Comparison of ENCODE assay signal across 9 mouse cellular contexts in the genomic region with DNA sequence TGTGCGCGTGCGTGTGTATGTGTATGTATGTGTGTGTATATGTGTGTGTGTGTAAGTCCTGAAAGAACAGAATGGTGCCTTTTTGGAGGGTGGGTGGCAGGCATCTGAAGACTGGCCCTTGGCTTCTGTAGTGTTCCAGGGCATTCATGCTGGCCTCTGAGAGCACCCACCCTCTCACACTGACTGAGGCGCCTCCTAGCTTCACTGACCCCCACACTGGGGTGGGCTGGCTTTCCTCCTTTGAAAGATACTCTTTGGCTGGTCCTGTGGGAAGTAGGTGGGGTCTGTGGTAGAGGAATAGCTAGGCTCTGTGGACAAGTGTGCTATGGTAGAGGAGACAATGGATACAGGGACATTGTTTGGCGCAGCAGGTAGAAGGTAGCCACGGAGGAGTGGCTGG.
A peak's percentile ranks its signal among the peaks of the same experiment; 100 is the strongest.
DNase-seq lines count a peak whose midpoint lies in the region; ATAC-seq and TF ChIP-seq lines count a peak whose summit lies in the region.
"Had no signal": no experiment of that assay in that cellular context is flagged by ENCODE, and none has a peak within 500 bp of the region (broad histone marks: within the 10 kb centered on the region; RNA-seq: fewer than 3 reads in every experiment).

No protein-coding gene starts in this region.

- TF ChIP-seq POLR2A in liver, adult 2 months (IDR thresholded peaks at IDR 0.05; ENCODE audit: extremely low read depth, insufficient read depth, low read length): no peak

- H3K9ac ChIP-seq in forebrain, embryonic 11.5 days (ENCODE audit: low read length): no peak overlapping the region; the same call in 1 of the 2 replicates
- H3K9ac ChIP-seq in liver, adult 2 months (ENCODE audit: low read depth, low read length): no peak overlapping the region
- no peak overlapping the region for H3K9ac ChIP-seq in liver, embryonic 12.5 days
- H3K9ac ChIP-seq in stomach, embryonic 14.5 days (replicated peaks; ENCODE audit: low read depth, low read length): no peak overlapping the region

- no peak for DNase-seq in forebrain, embryonic 10.5 days (ENCODE audit: extremely low spot score, low spot score)
- DNase-seq in forebrain, embryonic 11.5 days (ENCODE audit: low spot score): no peak
- DNase-seq in liver, adult 2 months (ENCODE audit: extremely low read depth, low read depth, low spot score): no peak
- no peak for DNase-seq in limb, embryonic 10.5 days (ENCODE audit: low spot score)
- DNase-seq in left cerebral cortex, adult 18-20 months (ENCODE audit: low spot score in 2 of 2): no peak
- no peak for DNase-seq in ovary, postnatal 36 days (ENCODE audit: low spot score)
- DNase-seq: spleen, adult 18-20 months had no signal

- H3K9me3 ChIP-seq in forebrain, embryonic 10.5 days: no peaks in the 10 kb centered on the region; the same call in 1 of the 2 replicates
- no peaks in the 10 kb centered on the region for H3K9me3 ChIP-seq in forebrain, embryonic 11.5 days (ENCODE audit: control insufficient read depth, low read length)
- H3K9me3 ChIP-seq in liver, embryonic 12.5 days (replicated peaks): no peaks in the 10 kb centered on the region
- no peaks in the 10 kb centered on the region for H3K9me3 ChIP-seq in limb, embryonic 10.5 days (replicated peaks)
- H3K9me3 ChIP-seq in stomach, embryonic 14.5 days (ENCODE audit: control insufficient read depth, low read depth, low read length): no peaks in the 10 kb centered on the region

- 73% methylated on average over 6 of the region's 6 CpGs for WGBS in forebrain, embryonic 10.5 days
- WGBS in forebrain, embryonic 11.5 days: 60% methylated on average over 6 of the region's 6 CpGs
- 84% methylated on average over 6 of the region's 6 CpGs for WGBS in liver, adult 2 months
- WGBS in liver, embryonic 12.5 days (ENCODE audit: insufficient replicate concordance): 73% methylated on average over 6 of the region's 6 CpGs
- 75% methylated on average over 6 of the region's 6 CpGs for WGBS in limb, embryonic 10.5 days
- WGBS in stomach, embryonic 14.5 days: 73% methylated on average over 6 of the region's 6 CpGs

- H3K4me3 ChIP-seq in forebrain, embryonic 10.5 days: peak overlapping the region; percentile 32; the same call in 1 of the 2 replicates
- H3K4me3 ChIP-seq in forebrain, embryonic 11.5 days (ENCODE audit: low read depth, low read length): no peak overlapping the region
- no peak overlapping the region for H3K4me3 ChIP-seq in liver, adult 2 months (ENCODE audit: insufficient read depth, low read depth, low read length)
- H3K4me3 ChIP-seq in liver, embryonic 12.5 days: no peak overlapping the region
- no peak overlapping the region for H3K4me3 ChIP-seq in limb, embryonic 10.5 days
- H3K4me3 ChIP-seq in stomach, embryonic 14.5 days (ENCODE audit: low read depth, low read length): no peak overlapping the region

- peaks cover 18% of the 10 kb centered on the region for H3K27me3 ChIP-seq in forebrain, embryonic 10.5 days (ENCODE audit: poor library complexity, severe bottlenecking)
- H3K27me3 ChIP-seq in forebrain, embryonic 11.5 days (ENCODE audit: control insufficient read depth, insufficient read depth, low read length): no peaks in the 10 kb centered on the region
- no peaks in the 10 kb centered on the region for H3K27me3 ChIP-seq in liver, adult 2 months (ENCODE audit: control insufficient read depth, insufficient read depth, low read length)
- H3K27me3 ChIP-seq in liver, embryonic 12.5 days (replicated peaks): peaks cover 28% of the 10 kb centered on the region
- no peaks in the 10 kb centered on the region for H3K27me3 ChIP-seq in limb, embryonic 10.5 days (ENCODE audit: low read depth, poor library complexity, severe bottlenecking)
- no peaks in the 10 kb centered on the region for H3K27me3 ChIP-seq in stomach, embryonic 14.5 days (ENCODE audit: control insufficient read depth, insufficient read depth, low read length)

- no peak overlapping the region for H3K4me2 ChIP-seq in forebrain, embryonic 11.5 days (ENCODE audit: low read depth, low read length, severe bottlenecking)
- H3K4me2 ChIP-seq in liver, embryonic 12.5 days: no peak overlapping the region
- no peak overlapping the region for H3K4me2 ChIP-seq in stomach, embryonic 14.5 days (replicated peaks; ENCODE audit: low read depth, low read length)

- TF ChIP-seq CTCF in liver, adult 2 months (IDR thresholded peaks at IDR 0.05; ENCODE audit: low read depth, low read length): no peak

- H3K79me2 ChIP-seq in liver, adult 2 months (ENCODE audit: control insufficient read depth, insufficient read depth, low read length): no peaks in the 10 kb centered on the region

- H3K4me1 ChIP-seq in forebrain, embryonic 10.5 days: peaks cover 84% of the 10 kb centered on the region
- H3K4me1 ChIP-seq in forebrain, embryonic 11.5 days (replicated peaks; ENCODE audit: control insufficient read depth, insufficient read depth, low read length): peaks cover 10% of the 10 kb centered on the region
- H3K4me1 ChIP-seq in liver, adult 2 months (ENCODE audit: control insufficient read depth, insufficient read depth, low read length): peaks cover 19% of the 10 kb centered on the region; the same call in 1 of the 2 replicates
- peaks cover 29% of the 10 kb centered on the region for H3K4me1 ChIP-seq in liver, embryonic 12.5 days
- H3K4me1 ChIP-seq in limb, embryonic 10.5 days: peaks cover 62% of the 10 kb centered on the region
- H3K4me1 ChIP-seq in stomach, embryonic 14.5 days (ENCODE audit: control insufficient read depth, insufficient read depth, low read length): peaks cover 27% of the 10 kb centered on the region

- peak overlapping the region; percentile 85 for H3K27ac ChIP-seq in forebrain, embryonic 10.5 days
- no peak overlapping the region for H3K27ac ChIP-seq in forebrain, embryonic 11.5 days (ENCODE audit: low read depth, low read length)
- H3K27ac ChIP-seq in liver, adult 2 months (replicated peaks; ENCODE audit: insufficient read depth, low read depth, low read length): peak overlapping the region; percentile 62
- H3K27ac ChIP-seq in liver, embryonic 12.5 days: no peak overlapping the region
- peak overlapping the region; percentile 84 for H3K27ac ChIP-seq in limb, embryonic 10.5 days
- H3K27ac ChIP-seq in stomach, embryonic 14.5 days (ENCODE audit: low read length): peak overlapping the region; percentile 87; the same call in 1 of the 2 replicates

- no peak for ATAC-seq in forebrain, embryonic 11.5 days (replicated peaks; ENCODE audit: low FRiP score)
- no peak for ATAC-seq in liver, embryonic 12.5 days
- no peak for ATAC-seq in stomach, embryonic 14.5 days (ENCODE audit: insufficient number of reproducible peaks, insufficient read depth, low FRiP score, low read depth)

- no peaks in the 10 kb centered on the region for H3K36me3 ChIP-seq in forebrain, embryonic 10.5 days (replicated peaks)
- H3K36me3 ChIP-seq in forebrain, embryonic 11.5 days (ENCODE audit: control insufficient read depth, insufficient read depth, low read length): no peaks in the 10 kb centered on the region
- H3K36me3 ChIP-seq in liver, adult 2 months (ENCODE audit: control insufficient read depth, insufficient read depth, low read length): no peaks in the 10 kb centered on the region
- no peaks in the 10 kb centered on the region for H3K36me3 ChIP-seq in liver, embryonic 12.5 days
- H3K36me3 ChIP-seq in limb, embryonic 10.5 days: no peaks in the 10 kb centered on the region
- H3K36me3 ChIP-seq in stomach, embryonic 14.5 days (ENCODE audit: control insufficient read depth, insufficient read depth, low read length): no peaks in the 10 kb centered on the region

Comparison
In these comparisons a context has a peak if more than half of its experiments do, and no peak if none do; other contexts are left out.
1. H3K27ac ChIP-seq: peak in forebrain, embryonic 10.5 days (single experiment), liver, adult 2 months (single experiment), limb, embryonic 10.5 days (single experiment) and stomach, embryonic 14.5 days (single experiment); none in forebrain, embryonic 11.5 days (single experiment) and liver, embryonic 12.5 days (single experiment).